Mouse (Mus musculus) lung, postnatal 25 days (tissue): ENCODE measurements around the gene Pxdn.

Source experiments
- DNase-seq: peaks from one replicate; pipeline ENCODE4 v3.0.0; 2022; ENCODE audit warnings: low spot score

Gene Pxdn

DNA sequence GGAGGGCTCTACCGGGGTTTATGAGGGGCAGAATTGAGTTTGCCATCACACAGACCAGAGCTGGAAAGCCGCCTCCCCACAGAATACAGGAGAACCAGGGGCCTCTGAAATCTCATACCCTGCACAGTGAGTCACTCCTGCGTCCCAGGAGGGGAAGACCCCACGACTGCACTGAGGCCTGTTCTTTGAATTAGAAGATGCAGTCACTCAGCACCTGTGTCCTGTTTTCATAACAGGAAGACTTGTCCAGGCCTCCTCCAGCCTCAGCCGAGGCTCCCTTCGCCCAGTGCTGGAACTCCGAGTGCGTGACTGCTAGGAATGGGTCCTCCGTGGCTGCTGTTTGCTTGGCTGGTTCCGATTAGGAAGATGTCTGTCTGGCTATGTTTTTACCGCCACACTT lies 16.6 kb downstream of the Pxdn start:
- DNase-seq = no peak

GRCm38 (mm10) chr12:29954464-29954863 lies 17.1 kb downstream of the Pxdn start:
- DNase-seq = no peak

DNA sequence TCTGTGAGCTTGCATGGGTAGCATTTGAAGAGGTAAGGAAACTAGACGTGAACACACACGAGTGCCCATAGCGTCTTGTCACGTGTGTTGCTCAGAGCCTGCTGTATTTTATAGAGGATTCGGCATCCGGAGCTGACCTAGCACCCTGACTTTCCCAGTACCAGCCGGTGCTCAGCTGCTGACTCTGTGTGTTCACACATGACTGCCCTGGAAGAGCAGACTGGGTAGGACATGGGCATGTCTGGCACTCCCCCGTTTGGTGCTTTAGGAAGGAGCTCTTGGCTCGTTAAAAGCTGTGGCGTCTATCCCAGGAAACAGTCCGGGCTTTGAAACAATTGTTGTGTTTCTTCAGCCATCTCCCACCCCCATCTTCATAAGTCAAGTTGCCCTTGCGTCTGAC lies 19.6 kb downstream of the Pxdn start:
- DNase-seq = no peak

GRCm38 (mm10) chr12:29958637-29959036 lies 21.2 kb downstream of the Pxdn start:
- DNase-seq = no peak

- DNase-seq = peak; percentile 57
These were observed 23.6 kb downstream of the Pxdn start for GRCm38 (mm10) chr12:29961041-29961440.

GRCm38 (mm10) chr12:29965016-29965415 lies 27.6 kb downstream of the Pxdn start:
- DNase-seq = peak; percentile 50

- no peak for DNase-seq
These were observed 34.5 kb downstream of the Pxdn start for GRCm38 (mm10) chr12:29971795-29972464.

DNA sequence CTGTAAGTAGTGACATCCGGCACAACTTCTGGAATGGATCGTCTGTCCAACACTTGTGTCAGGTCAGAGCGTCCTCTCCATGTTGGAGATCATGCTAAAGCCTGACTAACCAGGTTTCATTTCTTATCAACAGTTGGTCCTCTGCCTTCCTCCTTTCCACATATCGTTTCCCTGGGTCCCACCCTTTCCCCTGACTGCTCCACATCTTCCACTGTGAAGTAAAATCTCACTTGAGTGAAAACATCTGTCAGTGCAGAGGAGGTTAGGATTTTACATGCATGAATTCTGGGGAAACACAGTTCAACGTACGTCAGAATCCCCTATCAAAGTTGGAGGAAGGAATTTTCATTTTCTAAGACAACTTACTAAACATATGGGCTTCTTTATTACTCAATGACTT lies 35.1 kb downstream of the Pxdn start:
- DNase-seq = no peak

- DNase-seq = no peak
These were observed 42.7 kb downstream of the Pxdn start for GRCm38 (mm10) chr12:29980076-29980475.

GRCm38 (mm10) chr12:29981722-29982293 lies 44.4 kb downstream of the Pxdn start:
- DNase-seq = no peak

GRCm38 (mm10) chr12:29983190-29983589 lies 45.8 kb downstream of the Pxdn start:
- no peak for DNase-seq

- DNase-seq = no peak
These were observed 47.7 kb downstream of the Pxdn start for GRCm38 (mm10) chr12:29985126-29985525.

DNA sequence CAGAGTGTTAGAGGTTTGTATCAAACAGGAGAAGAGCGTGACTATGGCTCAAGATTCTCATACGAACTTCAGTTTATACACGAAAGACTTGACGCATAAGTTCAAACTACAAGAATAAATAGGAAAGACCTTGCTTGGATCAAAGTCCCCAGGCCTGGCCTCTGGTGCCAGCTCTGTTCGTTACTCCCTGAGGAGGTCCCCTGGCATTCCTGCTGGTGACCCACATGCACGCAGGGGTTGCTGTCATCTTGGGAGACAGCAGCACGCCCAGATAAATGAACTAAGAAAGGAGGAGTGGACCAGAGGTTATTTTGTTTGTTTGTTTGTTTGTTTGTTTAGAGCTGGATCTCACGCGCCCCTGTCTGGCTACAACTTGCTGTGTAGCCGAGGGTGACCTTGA lies 48.8 kb downstream of the Pxdn start:
- no peak for DNase-seq

DNA sequence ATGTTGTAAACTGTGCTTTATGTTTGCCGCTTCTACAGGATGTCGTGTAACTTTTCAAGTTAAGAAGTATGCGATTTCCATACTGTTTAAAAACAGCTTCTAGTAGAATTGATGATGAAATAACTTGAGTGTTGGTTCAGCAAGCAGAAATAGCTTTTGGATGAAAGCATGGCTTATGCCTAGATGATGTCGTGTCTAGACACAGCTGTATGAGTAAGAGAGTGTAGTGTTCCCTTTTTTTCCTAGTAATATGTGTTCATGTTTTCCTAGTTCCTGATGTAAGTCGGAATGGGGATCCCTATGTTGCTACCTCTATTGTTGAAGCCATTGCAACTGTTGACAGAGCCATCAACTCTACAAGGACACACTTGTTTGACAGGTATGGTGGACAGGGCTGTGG lies 61.5 kb downstream of the Pxdn start:
- DNase-seq = no peak

GRCm38 (mm10) chr12:30001951-30002350 lies 64.5 kb downstream of the Pxdn start:
- no peak for DNase-seq

DNA sequence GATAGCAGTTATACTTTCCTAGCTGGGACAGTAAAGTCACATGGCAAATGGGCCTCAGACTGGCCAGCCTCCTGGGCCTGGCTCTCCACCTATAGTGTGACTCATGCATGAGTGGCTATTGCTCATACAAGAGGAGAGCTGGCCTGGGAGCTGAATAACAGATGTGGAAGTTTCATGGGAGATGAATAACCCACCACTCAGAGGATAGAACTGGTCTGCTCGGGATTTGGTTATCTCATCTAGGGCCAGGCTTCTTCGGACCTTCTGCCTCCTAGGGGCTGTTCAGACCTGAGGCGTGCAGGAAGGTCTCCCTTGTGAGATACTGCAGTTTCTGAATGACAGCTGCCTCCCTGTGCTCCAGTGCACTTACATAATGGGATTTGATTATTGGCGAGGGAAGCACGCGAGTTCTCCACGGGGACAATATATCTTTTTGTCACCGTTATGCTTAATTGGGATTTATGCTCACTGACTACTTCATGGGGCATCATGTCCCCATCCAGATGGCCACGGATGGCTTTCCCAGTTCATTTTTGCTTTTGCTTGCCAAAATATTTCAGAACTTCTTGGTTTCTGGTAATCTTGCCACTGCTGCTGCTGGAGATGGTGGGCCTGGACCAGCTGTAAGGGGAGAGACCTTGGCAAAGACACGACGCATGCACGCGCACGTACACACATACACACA lies 66.4 kb downstream of the Pxdn start:
- no peak for DNase-seq

- DNase-seq = no peak
These were observed 66.9 kb downstream of the Pxdn start for GRCm38 (mm10) chr12:30004365-30004723.

DNA sequence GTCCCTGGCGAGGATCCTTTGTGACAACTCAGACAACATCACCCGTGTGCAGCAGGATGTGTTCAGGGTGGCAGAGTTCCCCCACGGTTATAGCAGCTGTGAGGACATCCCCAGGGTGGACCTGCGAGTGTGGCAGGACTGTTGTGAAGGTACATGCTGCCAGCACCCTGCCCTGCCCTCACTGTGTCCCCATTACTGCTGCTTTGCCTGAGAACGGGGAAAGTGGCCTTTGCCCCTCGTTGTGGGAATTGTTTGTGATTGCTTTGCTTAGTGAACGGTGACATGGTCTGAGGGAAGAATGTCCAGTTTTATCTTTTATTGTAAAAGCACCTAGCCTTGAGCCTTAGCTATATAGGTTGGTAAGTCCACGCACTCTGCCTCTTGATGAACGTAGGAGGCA lies 69.2 kb downstream of the Pxdn start:
- DNase-seq = no peak

GRCm38 (mm10) chr12:30008741-30009140 lies 71.3 kb downstream of the Pxdn start:
- no peak for DNase-seq

DNA sequence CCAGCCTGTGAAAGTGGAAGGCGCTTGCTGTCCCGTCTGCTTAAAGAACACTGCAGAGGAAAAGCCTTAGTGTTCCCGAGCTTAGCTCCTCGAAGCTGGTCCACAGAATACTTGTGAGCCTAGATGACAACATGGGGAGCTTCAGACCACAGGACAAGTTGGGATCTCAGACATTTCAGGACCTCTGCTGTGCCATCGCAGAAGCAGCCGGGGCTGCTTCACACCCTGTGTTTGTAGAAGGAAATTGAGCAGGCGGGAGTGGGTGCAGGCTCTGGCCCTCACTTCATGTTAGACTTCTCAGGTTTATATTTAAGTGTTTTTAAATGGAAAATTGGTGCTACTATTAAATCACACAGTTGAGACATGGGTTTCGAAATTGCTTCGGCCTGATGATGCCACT lies 78.1 kb downstream of the Pxdn start:
- DNase-seq = no peak

GRCm38 (mm10) chr12:30017131-30017530 lies 79.7 kb downstream of the Pxdn start:
- no peak for DNase-seq

DNA sequence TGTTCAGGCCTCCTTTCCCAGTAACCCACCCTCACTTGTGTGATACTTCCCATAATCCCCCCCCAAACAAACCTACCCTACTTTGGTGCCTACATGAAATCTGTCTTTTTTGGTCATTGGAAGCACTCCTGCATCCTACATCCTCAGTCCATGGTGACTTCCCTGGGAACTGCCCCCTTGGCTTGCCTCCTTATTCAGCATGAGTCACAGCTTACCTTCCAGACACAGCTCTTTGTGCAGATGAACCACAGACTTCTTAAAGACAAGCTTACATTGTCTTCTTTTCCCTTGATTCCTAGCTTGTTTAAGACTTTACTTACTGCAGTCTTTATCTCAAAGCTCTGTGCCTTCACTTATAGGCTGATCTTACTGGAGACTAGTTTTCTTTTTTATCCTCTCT lies 83.0 kb downstream of the Pxdn start:
- DNase-seq = no peak

DNA sequence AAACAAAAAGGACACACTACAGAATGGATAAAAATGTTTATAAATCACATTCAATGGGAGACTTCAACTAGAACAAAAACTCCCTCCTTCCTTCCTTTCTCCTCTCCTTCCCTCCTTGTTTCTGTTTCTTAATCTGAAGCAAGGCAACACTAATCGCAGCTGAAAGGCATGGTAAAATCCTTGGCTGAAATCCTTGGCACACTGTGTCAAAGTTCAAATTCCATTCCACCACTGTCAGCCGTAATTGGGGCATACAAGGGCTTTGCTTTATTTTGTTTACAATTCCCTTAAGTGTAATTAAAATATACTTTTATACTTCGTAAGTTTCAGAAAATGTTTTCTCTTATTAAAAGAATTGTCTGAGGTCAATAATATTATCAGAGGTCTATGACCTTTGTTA lies 86.1 kb downstream of the Pxdn start:
- peak; percentile 22 for DNase-seq
